ENCODE assay signal across 16 mouse cellular contexts in the genomic region with DNA sequence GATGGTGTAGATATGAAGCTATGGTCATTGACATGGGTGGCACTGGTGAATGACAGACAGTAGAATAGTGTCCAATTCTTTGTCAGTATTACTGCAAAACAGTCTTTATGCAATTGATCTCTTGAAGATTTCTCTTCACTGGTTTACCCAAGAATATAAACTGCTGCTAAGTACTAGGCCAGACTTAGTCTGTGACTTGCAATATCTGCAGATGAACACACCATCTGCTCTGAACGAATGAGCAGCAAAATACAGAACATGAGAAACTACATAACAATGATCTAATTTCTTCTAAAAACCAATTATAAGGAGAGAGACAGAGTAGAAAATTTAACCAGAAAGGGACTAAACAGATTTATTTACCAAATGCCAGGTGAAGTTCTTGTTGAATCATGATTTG.
DNase-seq lines count a peak whose midpoint lies in the region; ATAC-seq and TF ChIP-seq lines count a peak whose summit lies in the region.
"Had no signal": no experiment of that assay in that cellular context is flagged by ENCODE, and none has a peak within 500 bp of the region (broad histone marks: within the 10 kb centered on the region; RNA-seq: fewer than 3 reads in every experiment).

No protein-coding gene starts in this region.

- no peaks in the 10 kb centered on the region for H3K9me3 ChIP-seq in forebrain, postnatal 0 days (ENCODE audit: low read length)
- H3K9me3 ChIP-seq in forebrain, embryonic 10.5 days, result no peaks in the 10 kb centered on the region
- H3K9me3 ChIP-seq in midbrain, embryonic 15.5 days, result no peaks in the 10 kb centered on the region
- H3K9me3 ChIP-seq: embryonic facial prominence, embryonic 12.5 days; heart, embryonic 12.5 days; hindbrain, embryonic 15.5 days had no signal

- no peak overlapping the region for H3K4me3 ChIP-seq in forebrain, postnatal 0 days (ENCODE audit: low read depth, low read length)
- H3K4me3 ChIP-seq in forebrain, embryonic 10.5 days, result no peak overlapping the region
- no peak overlapping the region for H3K4me3 ChIP-seq in layer of hippocampus, adult 2 months
- H3K4me3 ChIP-seq in midbrain, embryonic 15.5 days, result no peak overlapping the region
- H3K4me3 ChIP-seq: embryonic facial prominence, embryonic 12.5 days; heart, embryonic 12.5 days; hindbrain, embryonic 15.5 days had no signal

- H3K27ac ChIP-seq in forebrain, postnatal 0 days (ENCODE audit: low read depth, low read length), result no peak overlapping the region
- H3K27ac ChIP-seq in forebrain, embryonic 10.5 days, result no peak overlapping the region
- H3K27ac ChIP-seq in layer of hippocampus, adult 2 months, result peak overlapping the region; percentile 48; the same call in 1 of the 2 replicates
- H3K27ac ChIP-seq in midbrain, embryonic 15.5 days, result no peak overlapping the region
- H3K27ac ChIP-seq: embryonic facial prominence, embryonic 12.5 days; hindbrain, embryonic 15.5 days had no signal

- no peaks in the 10 kb centered on the region for H3K27me3 ChIP-seq in forebrain, postnatal 0 days (ENCODE audit: insufficient read depth, low read length)
- no peaks in the 10 kb centered on the region for H3K27me3 ChIP-seq in forebrain, embryonic 10.5 days (ENCODE audit: poor library complexity, severe bottlenecking)
- H3K27me3 ChIP-seq in midbrain, embryonic 15.5 days (replicated peaks), result no peaks in the 10 kb centered on the region
- H3K27me3 ChIP-seq: embryonic facial prominence, embryonic 12.5 days; heart, embryonic 12.5 days; hindbrain, embryonic 15.5 days had no signal

- no peak for TF ChIP-seq CTCF in forebrain, postnatal 0 days (IDR thresholded peaks at IDR 0.05; ENCODE audit: low read depth)
- TF ChIP-seq CTCF in layer of hippocampus, adult 2 months (conservative IDR thresholded peaks at IDR 0.05), result no peak

- peak; percentile 42 for DNase-seq in forebrain, postnatal 0 days
- no peak for DNase-seq in forebrain, embryonic 10.5 days (ENCODE audit: extremely low spot score, low spot score)
- peak in 1 of 2 experiments; percentile 43 for DNase-seq in layer of hippocampus, adult 2 months (ENCODE audit: low spot score in 2 of 2)
- no peak for DNase-seq in layer of hippocampus, postnatal 36 days
- DNase-seq in layer of hippocampus, adult 9-10 months (ENCODE audit: low spot score), result peak; percentile 10
- DNase-seq: adrenal gland, adult 2 months; adrenal gland, postnatal 36 days; cerebellum, adult 11-12 months; cerebellum, adult 9-10 months; cerebellum, postnatal 25 days; gastrocnemius, postnatal 14 days had no signal

- no peaks in the 10 kb centered on the region for H3K4me1 ChIP-seq in forebrain, postnatal 0 days (ENCODE audit: insufficient read depth)
- no peaks in the 10 kb centered on the region for H3K4me1 ChIP-seq in forebrain, embryonic 10.5 days
- H3K4me1 ChIP-seq in midbrain, embryonic 15.5 days, result no peaks in the 10 kb centered on the region
- H3K4me1 ChIP-seq: embryonic facial prominence, embryonic 12.5 days; heart, embryonic 12.5 days had no signal

- 41% methylated on average over 1 of the region's 1 CpGs for WGBS in forebrain, postnatal 0 days
- 94% methylated on average over 1 of the region's 1 CpGs for WGBS in forebrain, embryonic 10.5 days
- 76% methylated on average over 1 of the region's 1 CpGs for WGBS in midbrain, embryonic 15.5 days

- ATAC-seq in forebrain, postnatal 0 days, result peak; percentile 64; the same call in 1 of the 2 replicates
- no peak for ATAC-seq in midbrain, embryonic 15.5 days (replicated peaks)
- ATAC-seq: intestine, embryonic 16.5 days had no signal

- no peaks in the 10 kb centered on the region for H3K36me3 ChIP-seq in forebrain, postnatal 0 days (ENCODE audit: insufficient read depth)
- H3K36me3 ChIP-seq in forebrain, embryonic 10.5 days (replicated peaks), result no peaks in the 10 kb centered on the region
- no peaks in the 10 kb centered on the region for H3K36me3 ChIP-seq in midbrain, embryonic 15.5 days (replicated peaks)
- H3K36me3 ChIP-seq: embryonic facial prominence, embryonic 12.5 days; heart, embryonic 12.5 days; hindbrain, embryonic 15.5 days had no signal

- H3K9ac ChIP-seq in forebrain, postnatal 0 days, result no peak overlapping the region
- no peak overlapping the region for H3K9ac ChIP-seq in midbrain, embryonic 15.5 days
- H3K9ac ChIP-seq: embryonic facial prominence, embryonic 12.5 days; heart, embryonic 12.5 days; hindbrain, embryonic 15.5 days had no signal

- H3K4me2 ChIP-seq in forebrain, postnatal 0 days (ENCODE audit: low read depth), result no peak overlapping the region
- H3K4me2 ChIP-seq in midbrain, embryonic 15.5 days, result no peak overlapping the region
- H3K4me2 ChIP-seq: embryonic facial prominence, embryonic 12.5 days; heart, embryonic 12.5 days; hindbrain, embryonic 15.5 days had no signal

Comparison
In these comparisons a context has a peak if more than half of its experiments do, and no peak if none do; other contexts are left out.
1. DNase-seq: peak in forebrain, postnatal 0 days (single experiment) and layer of hippocampus, adult 9-10 months (single experiment); none in forebrain, embryonic 10.5 days (single experiment) and layer of hippocampus, postnatal 36 days (0 of 2).